Mouse (Mus musculus) liver, adult 2 months (tissue): ENCODE measurements around the gene Dnaic2. TPM values are rescaled to one million over a fixed set of nuclear protein-coding genes. Genes with fewer than 3 reads are reported as not detected.

Source experiments
- DNase-seq: peaks from one replicate; pipeline ENCODE4 v3.0.0-alpha.2; 2011; ENCODE audit warnings: low read depth, low spot score; ENCODE audit errors: extremely low read depth
- H3K27ac ChIP-seq: fragments of 200-500 bp; replicated peaks from 2 replicates; pipeline ENCODE4 v1.5.1; 2012; ENCODE audit warnings: low read depth, mild to moderate bottlenecking, control low read depth, inconsistent platforms, low read length; ENCODE audit not compliant: insufficient read depth
- H3K27me3 ChIP-seq: fragments of 200-500 bp; 2 replicates; pipeline ENCODE4 v1.6.1; 2012; ENCODE audit warnings: mild to moderate bottlenecking, moderate library complexity, low read length, inconsistent platforms; ENCODE audit not compliant: control insufficient read depth, insufficient read depth
- H3K36me3 ChIP-seq: fragments of 200-500 bp; 2 replicates; pipeline ENCODE4 v1.6.1; 2012; ENCODE audit warnings: low read length, inconsistent platforms; ENCODE audit not compliant: control insufficient read depth, insufficient read depth
- H3K4me1 ChIP-seq: fragments of 200-500 bp; 2 replicates; pipeline ENCODE4 v1.6.1; 2011; ENCODE audit warnings: low read length; ENCODE audit not compliant: control insufficient read depth, insufficient read depth
- H3K4me3 ChIP-seq: fragments of 200-500 bp; 2 replicates; pipeline ENCODE4 v1.5.1; 2011; ENCODE audit warnings: low read depth, mild to moderate bottlenecking, control low read depth, low read length, moderate library complexity; ENCODE audit not compliant: insufficient read depth
- H3K79me2 ChIP-seq: fragments of 200-500 bp; 2 replicates; pipeline ENCODE4 v1.6.1; 2012; ENCODE audit warnings: inconsistent platforms, mild to moderate bottlenecking, low read length, moderate library complexity; ENCODE audit not compliant: control insufficient read depth, insufficient read depth
- H3K9ac ChIP-seq: fragments of 200-500 bp; 2 replicates; pipeline ENCODE4 v1.6.1; 2012; ENCODE audit warnings: low read depth, mild to moderate bottlenecking, control low read depth, inconsistent platforms, low read length
- CTCF ChIP-seq: fragments of 200-500 bp; IDR thresholded peaks from 2 replicates; pipeline ENCODE4 v1.5.1; 2011; ENCODE audit warnings: low read depth, low read length, control low read depth
- POLR2A ChIP-seq: fragments of 200-500 bp; IDR thresholded peaks from 2 replicates; pipeline ENCODE4 v1.6.1; 2011; ENCODE audit warnings: low read length, control low read depth; ENCODE audit not compliant: insufficient read depth; ENCODE audit errors: extremely low read depth
- WGBS: fragments of 180-500 bp; shearing (Covaris S2); methylation state at CpG from one replicate; pipeline ENCODE4 v1.1.7; 2018; 5-methylcytosine and 5-hydroxymethylcytosine counted together
- polyA plus RNA-seq: library from polyadenylated mRNA; depleted of rRNA; stranded (reverse); fragments of >200 nt; gene quantifications from 2 replicates; pipeline ENCODE4 v1.2.3, GENCODE M21; 2012
- total RNA-seq: library from RNA; depleted of rRNA; stranded (reverse); fragments of >200 nt; gene quantifications from 2 replicates; pipeline ENCODE4 v1.2.3, GENCODE M21; 2014

Dnaic2 gene
- total and polyA plus RNA-seq, 2 experiments: 0.13 TPM; not detected in 1

DNA sequence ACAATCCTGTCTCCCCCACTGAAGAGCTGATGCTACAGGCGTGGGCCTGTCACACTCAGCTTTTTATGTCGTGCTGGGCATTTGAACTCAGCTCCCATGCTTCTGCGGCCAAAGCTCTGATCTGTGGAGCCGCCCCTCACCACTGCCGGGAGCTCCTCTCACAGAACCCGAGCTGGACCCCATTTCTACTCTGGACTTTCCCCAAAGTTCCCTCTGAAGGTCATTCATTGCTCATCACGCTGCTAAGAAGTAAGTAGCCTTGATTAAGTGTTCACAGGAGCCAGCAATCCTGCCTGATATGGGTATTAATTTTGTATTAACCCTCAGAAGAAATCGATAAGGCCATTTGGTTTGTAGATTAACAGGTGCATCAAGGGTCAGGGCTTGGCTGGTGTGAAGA, 4.8 kb upstream of the Dnaic2 start:
- TF ChIP-seq CTCF (no peak), POLR2A (no peak)
- H3K4me3 ChIP-seq: no peak overlapping the region
- 83% methylated on average over 8 of the region's 8 CpGs for WGBS
- H3K79me2 ChIP-seq: no peaks in the 10 kb centered on the region
- no peak for DNase-seq
- H3K9ac ChIP-seq: no peak overlapping the region
- no peak overlapping the region for H3K27ac ChIP-seq
- H3K27me3 ChIP-seq: no peaks in the 10 kb centered on the region
- H3K36me3 ChIP-seq: no peaks in the 10 kb centered on the region
- peaks cover under 1% of the 10 kb centered on the region; the same call in 1 of the 2 replicates for H3K4me1 ChIP-seq

DNA sequence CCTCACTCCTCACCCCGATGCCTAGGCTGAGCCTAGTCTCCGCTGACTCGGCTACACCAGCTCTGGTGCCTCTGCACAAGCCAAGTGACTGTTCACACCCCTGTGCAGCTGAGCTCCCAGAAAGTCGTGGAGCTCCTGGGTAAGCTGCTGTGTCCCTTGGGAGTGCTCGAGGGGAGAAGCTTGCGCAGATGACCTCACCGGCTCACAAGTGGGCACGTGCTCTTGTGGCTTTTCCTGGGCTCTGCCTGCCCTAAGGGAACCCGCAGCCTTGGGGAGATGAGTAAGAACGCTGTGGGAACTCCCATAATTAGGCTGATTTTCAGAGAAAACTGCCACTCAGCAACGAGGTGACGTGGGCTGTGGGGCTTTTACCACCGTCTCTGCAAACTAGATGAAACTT, 4.2 kb upstream of the Dnaic2 start:
- H3K79me2 ChIP-seq: no peaks in the 10 kb centered on the region
- no peaks in the 10 kb centered on the region for H3K36me3 ChIP-seq
- peaks cover 2% of the 10 kb centered on the region; the same call in 1 of the 2 replicates for H3K4me1 ChIP-seq
- no peak for DNase-seq
- 79% methylated on average over 13 of the region's 13 CpGs for WGBS
- TF ChIP-seq POLR2A (no peak), CTCF (no peak)
- no peaks in the 10 kb centered on the region for H3K27me3 ChIP-seq
- no peak overlapping the region for H3K4me3 ChIP-seq
- H3K9ac ChIP-seq: no peak overlapping the region
- no peak overlapping the region for H3K27ac ChIP-seq

DNA sequence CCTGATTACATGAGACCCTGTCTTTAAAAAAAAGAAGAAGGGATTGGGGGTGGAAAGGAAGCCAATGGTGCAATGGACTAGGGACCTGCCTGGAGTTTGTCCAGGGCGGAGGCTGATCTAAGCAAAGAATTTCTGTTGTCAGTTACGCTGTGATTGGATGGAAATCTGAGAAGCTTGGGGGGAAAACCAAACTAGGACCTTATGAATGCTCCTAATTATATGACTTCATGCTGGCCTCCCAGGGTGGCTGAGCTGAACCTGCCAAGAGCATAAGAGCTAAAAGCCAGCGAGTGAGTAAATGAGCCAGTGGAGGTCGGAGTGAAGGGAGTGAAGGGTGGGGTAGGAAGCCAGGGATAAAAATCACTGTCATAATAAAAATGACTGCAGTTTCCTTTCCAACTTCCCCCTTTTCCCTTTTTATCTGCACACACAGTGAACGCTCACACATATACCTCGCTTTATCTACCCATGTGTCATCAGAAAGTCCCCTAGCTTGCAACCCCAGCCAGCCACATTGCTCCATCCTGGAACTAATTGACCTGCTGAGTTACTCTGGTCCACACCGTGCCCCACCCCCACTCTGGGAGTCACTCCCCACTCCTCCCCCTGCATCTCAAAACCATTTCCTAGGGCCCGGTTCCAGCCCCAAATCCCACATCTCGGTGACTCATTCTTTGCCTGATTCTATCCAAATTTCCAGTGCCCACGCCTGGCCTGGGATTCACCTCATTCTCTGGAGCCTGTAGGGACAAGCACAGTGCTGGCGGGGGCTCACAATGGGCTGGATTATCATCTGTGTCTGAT, 2.2 kb upstream of the Dnaic2 start:
- TF ChIP-seq POLR2A (no peak), CTCF (no peak)
- no peaks in the 10 kb centered on the region for H3K27me3 ChIP-seq
- no peaks in the 10 kb centered on the region for H3K79me2 ChIP-seq
- H3K4me3 ChIP-seq: no peak overlapping the region
- DNase-seq: no peak
- no peak overlapping the region for H3K9ac ChIP-seq
- no peak overlapping the region for H3K27ac ChIP-seq
- WGBS: 53% methylated on average over 11 of the region's 11 CpGs
- H3K4me1 ChIP-seq: peaks cover 2% of the 10 kb centered on the region; the same call in 1 of the 2 replicates
- no peaks in the 10 kb centered on the region for H3K36me3 ChIP-seq

DNA sequence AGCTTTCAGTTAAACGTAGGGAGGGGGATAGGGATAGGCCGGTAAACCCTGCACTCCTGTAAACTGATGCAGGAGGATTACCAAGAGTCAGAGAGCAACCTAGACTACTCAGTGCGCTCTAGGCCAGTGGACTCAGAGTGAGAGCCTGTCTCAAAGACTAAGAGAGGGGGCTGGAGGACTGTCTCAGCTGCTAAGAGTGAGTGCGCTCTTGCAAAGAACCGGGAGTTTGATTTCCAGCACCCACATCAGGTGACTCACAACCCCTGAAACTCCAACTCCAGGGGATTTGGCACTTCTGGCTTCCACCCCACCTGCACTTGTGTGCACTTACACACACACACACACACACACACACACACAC, 598 bp downstream of the Dnaic2 start:
- Histone ChIP-seq H3K4me1 (peaks cover 2% of the 10 kb centered on the region; the same call in 1 of the 2 replicates), H3K4me3 (no peak overlapping the region), H3K27ac (no peak overlapping the region), H3K9ac (no peak overlapping the region), H3K27me3 (no peaks in the 10 kb centered on the region), H3K36me3 (no peaks in the 10 kb centered on the region), H3K79me2 (no peaks in the 10 kb centered on the region)
- no peak for DNase-seq
- WGBS: 56% methylated on average over 5 of the region's 5 CpGs
- no peak for TF ChIP-seq CTCF
- no peak for TF ChIP-seq POLR2A

DNA sequence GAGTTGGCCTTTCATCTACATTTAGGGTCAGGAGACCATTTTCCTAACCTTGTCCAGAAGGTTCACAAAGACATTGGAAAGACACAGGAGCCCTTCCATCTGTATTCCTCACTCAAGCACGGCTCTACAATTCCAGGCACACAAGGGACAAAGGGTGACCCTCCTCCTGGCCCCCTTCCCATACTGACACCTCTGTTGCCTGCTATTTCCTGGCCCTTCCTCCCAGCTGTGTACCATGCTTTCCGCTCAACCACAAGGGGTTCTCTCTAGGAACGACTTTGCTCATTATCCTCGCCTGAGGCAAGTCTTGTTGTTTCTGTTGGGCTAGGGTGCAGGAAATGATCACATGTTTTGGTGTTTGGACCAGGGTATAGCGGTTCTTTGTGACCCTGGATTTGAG, 1.1 kb downstream of the Dnaic2 start:
- 77% methylated on average over 5 of the region's 5 CpGs for WGBS
- Histone ChIP-seq H3K79me2 (no peaks in the 10 kb centered on the region), H3K27ac (no peak overlapping the region), H3K27me3 (no peaks in the 10 kb centered on the region), H3K36me3 (no peaks in the 10 kb centered on the region), H3K9ac (no peak overlapping the region), H3K4me3 (no peak overlapping the region), H3K4me1 (peaks cover 2% of the 10 kb centered on the region; the same call in 1 of the 2 replicates)
- no peak for TF ChIP-seq POLR2A
- TF ChIP-seq CTCF: no peak
- DNase-seq: no peak

DNA sequence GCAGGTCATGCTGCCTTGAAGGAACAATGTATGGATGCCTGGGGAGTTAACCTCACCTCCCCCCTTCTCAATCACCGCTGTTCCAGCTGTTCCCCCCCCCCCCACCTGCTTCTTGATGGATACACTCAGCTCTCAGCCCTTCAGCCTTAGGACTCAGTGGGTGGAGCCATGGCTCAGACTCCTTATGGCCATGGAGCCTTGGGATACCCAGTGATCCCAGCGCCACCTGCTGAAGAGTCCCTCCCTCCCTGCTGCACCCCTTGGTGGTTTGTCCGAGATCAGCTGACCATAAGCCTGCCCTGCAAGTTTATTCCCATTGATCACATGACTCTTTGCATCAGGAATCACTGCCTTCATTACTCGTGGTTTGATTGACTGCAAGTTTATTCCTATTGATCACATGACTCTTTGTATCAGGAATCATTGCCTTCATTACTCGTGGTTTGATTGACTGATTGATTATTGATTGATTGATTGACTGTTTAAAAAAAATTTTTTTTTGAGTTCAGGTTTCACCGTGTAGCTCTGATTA, 2.7 kb downstream of the Dnaic2 start:
- Histone ChIP-seq H3K27ac (no peak overlapping the region), H3K9ac (no peak overlapping the region), H3K27me3 (no peaks in the 10 kb centered on the region), H3K79me2 (no peaks in the 10 kb centered on the region), H3K4me1 (peaks cover 2% of the 10 kb centered on the region; the same call in 1 of the 2 replicates), H3K36me3 (no peaks in the 10 kb centered on the region), H3K4me3 (no peak overlapping the region)
- WGBS: 56% methylated on average over 6 of the region's 6 CpGs
- no peak for DNase-seq
- no peak for TF ChIP-seq POLR2A
- no peak for TF ChIP-seq CTCF
